In the genomic region with DNA sequence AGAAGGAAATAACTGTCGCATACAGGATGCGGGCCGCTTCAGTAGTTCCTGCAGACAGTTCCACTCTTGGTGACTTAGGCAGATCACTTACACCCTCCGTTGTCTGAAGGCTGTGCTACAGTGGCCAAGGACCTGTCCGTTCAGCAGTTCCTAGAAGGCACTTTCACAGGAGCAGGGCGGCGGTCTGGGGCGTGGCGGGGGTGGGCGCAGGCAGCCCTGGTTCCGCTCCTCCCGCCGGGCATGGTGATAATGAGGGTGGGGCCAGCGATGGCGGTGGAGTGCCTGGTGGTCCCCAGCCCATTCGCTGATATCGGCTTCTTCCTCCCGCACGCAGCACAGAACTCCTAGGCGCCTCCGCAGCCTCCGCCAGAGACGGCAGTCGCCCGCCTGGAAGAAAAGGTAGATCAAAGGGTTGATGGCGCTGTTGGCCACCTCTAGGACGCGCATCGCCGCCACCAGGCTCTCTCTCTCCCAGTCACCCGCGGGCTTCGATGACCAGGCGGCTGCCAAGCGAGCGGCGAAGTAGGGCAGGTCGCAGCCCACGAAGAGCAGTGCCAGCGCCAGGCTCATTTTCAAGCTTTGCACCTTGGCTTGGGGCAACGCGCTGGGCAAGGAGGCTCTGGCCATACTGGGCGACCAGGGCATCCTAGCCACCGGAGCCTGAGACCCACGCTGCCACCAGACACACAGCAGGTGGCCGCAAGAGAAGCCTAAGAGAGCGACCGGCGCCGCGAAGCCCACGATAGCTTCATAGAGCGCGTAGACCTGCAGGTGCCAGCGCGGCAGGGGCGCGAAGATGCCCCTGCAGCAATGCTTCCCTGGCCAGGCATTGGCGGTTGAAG, we compare ENCODE assay signal across 7 mouse cellular contexts. TPM values are rescaled to one million over a fixed set of nuclear protein-coding genes. Genes with fewer than 3 reads are reported as not detected.
DNase-seq lines count a peak whose midpoint lies in the region; ATAC-seq lines count a peak whose summit lies in the region.

No protein-coding gene starts in this region.

- DNase-seq in adrenal gland, postnatal 14 days = peak; percentile 26
- DNase-seq in cerebellum, adult 8-10 months = peak; percentile 62
- peak; percentile 30 to 40 for DNase-seq in frontal cortex, adult 2 months (ENCODE audit: extremely low spot score in 1 of 2, low spot score in 1 of 2)
- peak; percentile 79 for DNase-seq in intestine, embryonic 14.5 days (ENCODE audit: low spot score)
- peak; percentile 5 to 14 for DNase-seq in left cerebral cortex, postnatal 14 days (ENCODE audit: low spot score in 2 of 2)
- peak; percentile 13 for DNase-seq in skeletal muscle tissue, adult 2 months (ENCODE audit: low read depth, low spot score)

- peak; percentile 48 for ATAC-seq in intestine, embryonic 14.5 days (replicated peaks; ENCODE audit: low FRiP score, low TSS enrichment, low read depth)
- ATAC-seq in megakaryocyte progenitor cell, adult 5-6 weeks (replicated peaks; ENCODE audit: poor library complexity) = peak; percentile 58

- peak overlapping the region; percentile 85 for H3K4me2 ChIP-seq in intestine, embryonic 14.5 days (ENCODE audit: low read length)

- intact Hi-C loops in left cerebral cortex, postnatal 14 days (cut with DNase I) = no loop called here

- peaks cover 8% of the 10 kb centered on the region; the same call in 1 of the 2 replicates for H3K4me1 ChIP-seq in intestine, embryonic 14.5 days (replicated peaks; ENCODE audit: control insufficient read depth, insufficient read depth, low read length)

- H3K9ac ChIP-seq in intestine, embryonic 14.5 days (ENCODE audit: low read length) = no peak overlapping the region; the same call in none of the 2 replicates

- H3K27ac ChIP-seq in intestine, embryonic 14.5 days (ENCODE audit: low read depth) = no peak overlapping the region

- H3K9me3 ChIP-seq in intestine, embryonic 14.5 days (ENCODE audit: control insufficient read depth, low read length) = no peaks in the 10 kb centered on the region

- H3K4me3 ChIP-seq in intestine, embryonic 14.5 days (ENCODE audit: low read depth, low read length) = peak overlapping the region; percentile 31

- WGBS in intestine, embryonic 14.5 days = under 1% methylated on average over 59 of the region's 59 CpGs

- H3K27me3 ChIP-seq in intestine, embryonic 14.5 days (replicated peaks; ENCODE audit: control insufficient read depth, insufficient read depth, low read length) = peaks cover 50% of the 10 kb centered on the region

- no peaks in the 10 kb centered on the region for H3K36me3 ChIP-seq in intestine, embryonic 14.5 days (ENCODE audit: control insufficient read depth, insufficient read depth, low read length)

RNA-seq across cellular contexts. Expression of a gene that starts 1.2 kb away (rescaled TPM):
- not detected in 2 replicates for total RNA-seq in adrenal gland, postnatal 14 days (2021)
- polyA plus RNA-seq in frontal cortex, adult 2 months (2012; rRNA removed) = 3.6 TPM in 2 replicates
- polyA plus RNA-seq in intestine, embryonic 14.5 days (2014; fragmentation: Nextera tagmentation; extraction: Ambion mirVana) = 0.11 and 0.19 TPM in 2 replicates
- 1 to 10 TPM; 1.7 to 3.0 TPM for total RNA-seq in left cerebral cortex, postnatal 14 days (2021)
- total RNA-seq in megakaryocyte progenitor cell, adult 5-6 weeks (2015) = 0.52 and 0.90 TPM in 2 replicates
- total RNA-seq in megakaryocyte progenitor cell, adult 5-6 weeks (2017) = 0.14 and 0.50 TPM in 2 replicates

RNA-seq across cellular contexts. Expression of a gene that starts 37.1 kb away (rescaled TPM):
- 17.3 and 19.1 TPM in 2 replicates for total RNA-seq in adrenal gland, postnatal 14 days (2021)
- 13.6 and 16.6 TPM in 2 replicates for polyA plus RNA-seq in frontal cortex, adult 2 months (2012; rRNA removed)
- polyA plus RNA-seq in intestine, embryonic 14.5 days (2014; fragmentation: Nextera tagmentation; extraction: Ambion mirVana) = 15.3 and 16.0 TPM in 2 replicates
- total RNA-seq in left cerebral cortex, postnatal 14 days (2021) = 10 to 100 TPM; 15.8 to 16.3 TPM
- total RNA-seq in megakaryocyte progenitor cell, adult 5-6 weeks (2015) = 14.9 and 27.3 TPM in 2 replicates
- total RNA-seq in megakaryocyte progenitor cell, adult 5-6 weeks (2017) = 11.3 and 14.8 TPM in 2 replicates

RNA-seq across cellular contexts. Expression of a gene that starts 42.8 kb away (rescaled TPM):
- 6.7 and 7.7 TPM in 2 replicates for total RNA-seq in adrenal gland, postnatal 14 days (2021)
- 5.1 and 6.3 TPM in 2 replicates for polyA plus RNA-seq in frontal cortex, adult 2 months (2012; rRNA removed)
- polyA plus RNA-seq in intestine, embryonic 14.5 days (2014; fragmentation: Nextera tagmentation; extraction: Ambion mirVana) = 4.9 and 6.0 TPM in 2 replicates
- total RNA-seq in left cerebral cortex, postnatal 14 days (2021) = 1 to 10 TPM; 3.6 to 4.6 TPM
- total RNA-seq in megakaryocyte progenitor cell, adult 5-6 weeks (2015) = 12.6 and 13.4 TPM in 2 replicates
- 10.1 and 14.7 TPM in 2 replicates for total RNA-seq in megakaryocyte progenitor cell, adult 5-6 weeks (2017)

RNA-seq across cellular contexts. Expression of a gene that starts 42.9 kb away (rescaled TPM):
- 24.6 and 27.6 TPM in 2 replicates for total RNA-seq in adrenal gland, postnatal 14 days (2021)
- 12.5 and 14.2 TPM in 2 replicates for polyA plus RNA-seq in frontal cortex, adult 2 months (2012; rRNA removed)
- 17.3 and 21.0 TPM in 2 replicates for polyA plus RNA-seq in intestine, embryonic 14.5 days (2014; fragmentation: Nextera tagmentation; extraction: Ambion mirVana)
- 10 to 100 TPM; 17.1 to 19.8 TPM for total RNA-seq in left cerebral cortex, postnatal 14 days (2021)
- total RNA-seq in megakaryocyte progenitor cell, adult 5-6 weeks (2015) = 26.1 and 33.4 TPM in 2 replicates
- total RNA-seq in megakaryocyte progenitor cell, adult 5-6 weeks (2017) = 37.1 and 42.2 TPM in 2 replicates

Comparison
In these comparisons a context has a peak if more than half of its experiments do, and no peak if none do; other contexts are left out.
1. DNase-seq: peak in every context shown above with its lines; median percentile 79 in intestine, embryonic 14.5 days; 62 in cerebellum, adult 8-10 months; 35 in frontal cortex, adult 2 months; 26 in adrenal gland, postnatal 14 days; 13 in skeletal muscle tissue, adult 2 months; 10 in left cerebral cortex, postnatal 14 days.